Mouse (Mus musculus) bone marrow macrophage, adult 2 months (primary cell): Measurements from ENCODE around the gene Erg28.

Source experiments
- CTCF ChIP-seq: IDR thresholded peaks from 2 replicates; pipeline ENCODE4 v1.5.1; 2012; ENCODE audit warnings: low read depth, mild to moderate bottlenecking, low read length, moderate library complexity
- POLR2A ChIP-seq: IDR thresholded peaks from 2 replicates; pipeline ENCODE4 v1.6.1; 2012; ENCODE audit warnings: mild to moderate bottlenecking, low read depth, low read length, borderline replicate concordance

DNA sequence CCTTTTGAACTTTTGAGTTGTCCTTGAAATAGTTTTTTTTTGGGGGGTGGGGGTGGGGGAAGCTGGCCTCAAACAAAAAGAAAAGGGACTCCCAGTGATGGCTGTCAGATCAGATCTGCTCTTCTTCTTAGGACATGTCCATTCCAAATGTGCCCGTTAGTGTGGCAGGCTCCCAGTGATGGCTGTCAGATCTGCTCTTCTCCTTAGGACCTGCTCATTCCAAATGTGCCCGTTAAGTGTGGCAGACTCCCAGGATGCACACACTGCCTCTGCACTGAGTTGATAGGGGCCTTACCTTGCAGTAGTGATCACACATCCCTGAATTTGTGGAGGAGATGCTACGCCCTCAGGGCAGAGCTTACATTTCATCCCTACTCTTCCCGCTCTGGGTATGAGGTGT lies 32.2 kb downstream of the Erg28 start:
- TF ChIP-seq CTCF (no peak), POLR2A (no peak)
